Comparison of ENCODE assay signal across 9 mouse cellular contexts in the genomic region with DNA sequence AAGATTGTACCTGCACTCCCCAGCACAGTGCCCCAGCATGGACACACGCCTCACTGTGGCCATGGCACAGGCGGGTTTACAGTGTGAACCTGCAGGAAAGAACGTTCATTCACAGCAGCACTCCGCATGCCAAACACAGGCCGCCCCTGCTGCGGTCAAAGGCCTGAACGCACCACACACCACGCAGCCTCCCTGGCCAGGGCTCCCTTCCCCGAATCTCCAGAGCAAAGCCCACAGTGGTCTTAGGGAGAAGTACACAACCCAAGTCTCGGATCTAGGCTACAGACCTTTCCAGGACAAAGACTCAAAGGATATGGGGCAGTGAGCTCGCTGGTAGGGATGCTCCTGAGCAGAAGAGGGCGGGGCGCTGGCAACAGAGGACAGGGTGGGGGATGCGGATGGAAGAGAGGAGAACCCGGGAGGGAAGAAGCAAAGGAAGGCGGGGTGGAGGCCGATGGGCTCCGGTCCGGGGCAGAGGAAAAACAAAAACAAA. TPM values are rescaled to one million over a fixed set of nuclear protein-coding genes. Genes with fewer than 3 reads are reported as not detected.
DNase-seq lines count a peak whose midpoint lies in the region; ATAC-seq and TF ChIP-seq lines count a peak whose summit lies in the region.
"Had no signal": no experiment of that assay in that cellular context is flagged by ENCODE, and none has a peak within 500 bp of the region (broad histone marks: within the 10 kb centered on the region; RNA-seq: fewer than 3 reads in every experiment).

No protein-coding gene starts in this region.

- TF ChIP-seq CTCF in lung, embryonic 14.5 days (IDR thresholded peaks at IDR 0.05; ENCODE audit: low read depth) = no peak

- no peaks in the 10 kb centered on the region for H3K4me1 ChIP-seq in heart, embryonic 11.5 days (ENCODE audit: control insufficient read depth, insufficient read depth, low read length)
- peaks cover 3% of the 10 kb centered on the region for H3K4me1 ChIP-seq in forebrain, embryonic 11.5 days (replicated peaks; ENCODE audit: control insufficient read depth, insufficient read depth, low read length)
- peaks cover 2% of the 10 kb centered on the region; the same call in 1 of the 2 replicates for H3K4me1 ChIP-seq in intestine, embryonic 16.5 days (ENCODE audit: control insufficient read depth, insufficient read depth, low read length)
- H3K4me1 ChIP-seq in lung, embryonic 14.5 days (ENCODE audit: insufficient read depth) = no peaks in the 10 kb centered on the region
- H3K4me1 ChIP-seq in stomach, embryonic 15.5 days = 0 out of 2 replicates have a peak, but pooled peaks cover 4% of the 10 kb centered on the region

- peak; percentile 53 for ATAC-seq in heart, embryonic 11.5 days (replicated peaks; ENCODE audit: insufficient number of reproducible peaks, low FRiP score, low TSS enrichment)
- ATAC-seq in forebrain, embryonic 11.5 days (replicated peaks; ENCODE audit: low FRiP score) = peak; percentile 77
- ATAC-seq in intestine, embryonic 16.5 days = peak; percentile 66
- ATAC-seq in lung, embryonic 14.5 days (ENCODE audit: insufficient read depth) = peak; percentile 70; the same call in 1 of the 2 replicates
- peak; percentile 63 for ATAC-seq in stomach, embryonic 15.5 days (ENCODE audit: insufficient read depth, low FRiP score, low read depth)

- DNase-seq in heart, adult 8-10 months (ENCODE audit: low spot score) = no peak
- peak; percentile 61 for DNase-seq in brain, adult 2 months (ENCODE audit: low read depth, low spot score)
- DNase-seq in forebrain, embryonic 11.5 days (ENCODE audit: low spot score) = peak; percentile 67
- peak; percentile 39 for DNase-seq in lung, embryonic 14.5 days
- no peak for DNase-seq in thymus, postnatal 10 days (ENCODE audit: low spot score in 2 of 2)

- H3K27me3 ChIP-seq in heart, embryonic 11.5 days (ENCODE audit: control insufficient read depth, insufficient read depth, low read length) = peaks cover 25% of the 10 kb centered on the region
- H3K27me3 ChIP-seq in forebrain, embryonic 11.5 days (ENCODE audit: control insufficient read depth, insufficient read depth, low read length) = no peaks in the 10 kb centered on the region
- H3K27me3 ChIP-seq in intestine, embryonic 16.5 days (replicated peaks; ENCODE audit: control insufficient read depth, insufficient read depth, low read length) = peaks cover 5% of the 10 kb centered on the region
- H3K27me3 ChIP-seq in lung, embryonic 14.5 days (ENCODE audit: insufficient read depth, low read length) = 0 out of 2 replicates have a peak, but pooled peaks cover 2% of the 10 kb centered on the region
- 0 out of 2 replicates have a peak, but pooled peaks cover 3% of the 10 kb centered on the region for H3K27me3 ChIP-seq in stomach, embryonic 15.5 days (replicated peaks)

- H3K36me3 ChIP-seq in heart, embryonic 11.5 days (ENCODE audit: control insufficient read depth, insufficient read depth, low read length) = no peaks in the 10 kb centered on the region
- H3K36me3 ChIP-seq in forebrain, embryonic 11.5 days (ENCODE audit: control insufficient read depth, insufficient read depth, low read length) = no peaks in the 10 kb centered on the region
- H3K36me3 ChIP-seq in intestine, embryonic 16.5 days (ENCODE audit: control insufficient read depth, insufficient read depth, low read length) = no peaks in the 10 kb centered on the region
- H3K36me3 ChIP-seq in lung, embryonic 14.5 days (ENCODE audit: insufficient read depth) = no peaks in the 10 kb centered on the region
- no peaks in the 10 kb centered on the region for H3K36me3 ChIP-seq in stomach, embryonic 15.5 days

- no peaks in the 10 kb centered on the region for H3K9me3 ChIP-seq in heart, embryonic 11.5 days (replicated peaks; ENCODE audit: control insufficient read depth, low read length)
- no peaks in the 10 kb centered on the region for H3K9me3 ChIP-seq in forebrain, embryonic 11.5 days (ENCODE audit: control insufficient read depth, low read length)
- H3K9me3 ChIP-seq in intestine, embryonic 16.5 days (ENCODE audit: control insufficient read depth, low read length) = no peaks in the 10 kb centered on the region
- no peaks in the 10 kb centered on the region for H3K9me3 ChIP-seq in lung, embryonic 14.5 days (ENCODE audit: low read depth, low read length)
- no peaks in the 10 kb centered on the region for H3K9me3 ChIP-seq in stomach, embryonic 15.5 days

- H3K4me2 ChIP-seq in heart, embryonic 11.5 days = peak overlapping the region; percentile 98
- peak overlapping the region; percentile 93 for H3K4me2 ChIP-seq in forebrain, embryonic 11.5 days (ENCODE audit: low read depth, low read length, severe bottlenecking)
- peak overlapping the region; percentile 97 for H3K4me2 ChIP-seq in intestine, embryonic 16.5 days (ENCODE audit: low read depth, low read length)
- peak overlapping the region; percentile 99 for H3K4me2 ChIP-seq in lung, embryonic 14.5 days
- peak overlapping the region; percentile 95 for H3K4me2 ChIP-seq in stomach, embryonic 15.5 days

- H3K27ac ChIP-seq in heart, embryonic 11.5 days (ENCODE audit: low read depth, low read length) = no peak overlapping the region
- no peak overlapping the region for H3K27ac ChIP-seq in forebrain, embryonic 11.5 days (ENCODE audit: low read depth, low read length)
- no peak overlapping the region for H3K27ac ChIP-seq in intestine, embryonic 16.5 days (ENCODE audit: low read length)
- H3K27ac ChIP-seq in lung, embryonic 14.5 days (ENCODE audit: low read depth) = no peak overlapping the region
- H3K27ac ChIP-seq in stomach, embryonic 15.5 days = no peak overlapping the region

- WGBS in heart, embryonic 11.5 days (ENCODE audit: insufficient replicate concordance) = 5% methylated on average over 19 of the region's 19 CpGs
- 2% methylated on average over 19 of the region's 19 CpGs for WGBS in forebrain, embryonic 11.5 days
- 10% methylated on average over 19 of the region's 19 CpGs for WGBS in intestine, embryonic 16.5 days
- whole genome bisulfite sequencing in lung, embryonic 14.5 days = 5% methylated on average over 19 of the region's 19 CpGs
- 7% methylated on average over 18 of the region's 19 CpGs for WGBS in stomach, embryonic 15.5 days

- H3K9ac ChIP-seq in heart, embryonic 11.5 days (ENCODE audit: low read depth, low read length) = peak overlapping the region; percentile 64; the same call in 1 of the 2 replicates
- H3K9ac ChIP-seq in forebrain, embryonic 11.5 days (ENCODE audit: low read length) = peak overlapping the region; percentile 60
- H3K9ac ChIP-seq in intestine, embryonic 16.5 days (ENCODE audit: low read depth, low read length) = peak overlapping the region; percentile 67
- peak overlapping the region; percentile 50 for H3K9ac ChIP-seq in lung, embryonic 14.5 days
- 0 out of 2 replicates have a peak overlapping the region, but pooled peaks have one; percentile 16 for H3K9ac ChIP-seq in stomach, embryonic 15.5 days

- H3K4me3 ChIP-seq in heart, embryonic 11.5 days (ENCODE audit: low read depth, low read length) = peak overlapping the region; percentile 75
- peak overlapping the region; percentile 73 for H3K4me3 ChIP-seq in forebrain, embryonic 11.5 days (ENCODE audit: low read depth, low read length)
- H3K4me3 ChIP-seq in intestine, embryonic 16.5 days (ENCODE audit: low read length) = peak overlapping the region; percentile 73
- peak overlapping the region; percentile 63 for H3K4me3 ChIP-seq in lung, embryonic 14.5 days (ENCODE audit: low read depth, low read length)
- peak overlapping the region; percentile 55 for H3K4me3 ChIP-seq in stomach, embryonic 15.5 days (replicated peaks)

RNA-seq across cellular contexts. Expression of gene Gprin2, which starts 0.7 kb away (rescaled TPM):
- polyA plus RNA-seq in heart, embryonic 11.5 days (2014; fragmentation: Nextera tagmentation; extraction: Ambion mirVana) = 0.04 and 0.08 TPM in 2 replicates
- total RNA-seq in heart, adult 8-10 months (2022) = under 1 TPM; 0.08 to 0.29 (median 0.09) TPM
- polyA plus RNA-seq in forebrain, embryonic 11.5 days (2014; fragmentation: Nextera tagmentation; extraction: Ambion mirVana) = 0.41 and 0.44 TPM in 2 replicates
- 0.26 and 0.27 TPM in 2 replicates for polyA plus RNA-seq in intestine, embryonic 16.5 days (2015; fragmentation: Nextera tagmentation; extraction: Ambion mirVana)
- polyA plus RNA-seq in lung, embryonic 14.5 days (2014; fragmentation: Nextera tagmentation; extraction: Ambion mirVana) = 0.18 and 0.19 TPM in 2 replicates
- polyA plus RNA-seq in stomach, embryonic 15.5 days (2015; fragmentation: Nextera tagmentation; extraction: Ambion mirVana) = 0.40 and 0.60 TPM in 2 replicates

RNA-seq across cellular contexts. Expression of gene Syt15, which starts 18.6 kb away (rescaled TPM):
- polyA plus RNA-seq in heart, embryonic 11.5 days (2014; fragmentation: Nextera tagmentation; extraction: Ambion mirVana) = 0.16 TPM in 1 of 2 replicates, not detected in the other
- total RNA-seq in heart, adult 8-10 months (2022) = under 1 TPM; 0.47 to 0.66 (median 0.53) TPM
- polyA plus RNA-seq in forebrain, embryonic 11.5 days (2014; fragmentation: Nextera tagmentation; extraction: Ambion mirVana) = 0.15 and 0.35 TPM in 2 replicates
- 0.86 and 1.2 TPM in 2 replicates for polyA plus RNA-seq in intestine, embryonic 16.5 days (2015; fragmentation: Nextera tagmentation; extraction: Ambion mirVana)
- polyA plus RNA-seq in lung, embryonic 14.5 days (2014; fragmentation: Nextera tagmentation; extraction: Ambion mirVana) = 0.42 TPM in 2 replicates
- 0.92 and 0.93 TPM in 2 replicates for polyA plus RNA-seq in stomach, embryonic 15.5 days (2015; fragmentation: Nextera tagmentation; extraction: Ambion mirVana)

RNA-seq across cellular contexts. Expression of gene Npy4r, which starts 48.5 kb away (rescaled TPM):
- 0.20 and 0.23 TPM in 2 replicates for polyA plus RNA-seq in heart, embryonic 11.5 days (2014; fragmentation: Nextera tagmentation; extraction: Ambion mirVana)
- under 1 TPM; 0.09 to 0.28 (median 0.18) TPM for total RNA-seq in heart, adult 8-10 months (2022)
- not detected in 2 replicates for polyA plus RNA-seq in forebrain, embryonic 11.5 days (2014; fragmentation: Nextera tagmentation; extraction: Ambion mirVana)
- 0.42 and 0.48 TPM in 2 replicates for polyA plus RNA-seq in intestine, embryonic 16.5 days (2015; fragmentation: Nextera tagmentation; extraction: Ambion mirVana)
- polyA plus RNA-seq in lung, embryonic 14.5 days (2014; fragmentation: Nextera tagmentation; extraction: Ambion mirVana) = 0.05 and 0.08 TPM in 2 replicates
- 0.13 and 0.34 TPM in 2 replicates for polyA plus RNA-seq in stomach, embryonic 15.5 days (2015; fragmentation: Nextera tagmentation; extraction: Ambion mirVana)
- total RNA-seq: left cerebral cortex, postnatal 36 days had no signal

Comparison
In these comparisons a context has a peak if more than half of its experiments do, and no peak if none do; other contexts are left out.
1. H3K9ac ChIP-seq: peak in every context shown above with its lines; median percentile 67 in intestine, embryonic 16.5 days; 64 in heart, embryonic 11.5 days; 60 in forebrain, embryonic 11.5 days; 50 in lung, embryonic 14.5 days; 16 in stomach, embryonic 15.5 days.
2. DNase-seq: peak in brain, adult 2 months (single experiment), forebrain, embryonic 11.5 days (single experiment) and lung, embryonic 14.5 days (single experiment); none in heart, adult 8-10 months (single experiment) and thymus, postnatal 10 days (0 of 2).
3. Peak in every context shown above with its lines, with median percentiles within 50 percentile points of each other: ATAC-seq, H3K4me2 ChIP-seq and H3K4me3 ChIP-seq.